Mouse (Mus musculus) left cerebral cortex, adult 8-10 months (tissue): ENCODE measurements around the gene Cbx2. TPM values are rescaled to one million over a fixed set of nuclear protein-coding genes. Genes with fewer than 3 reads are reported as not detected.

Experiments used
- DNase-seq, 2 experiments: peaks; one replicate each; pipeline ENCODE4 v3.0.0; 2022; ENCODE audit warnings: low spot score in 2 of 2
- total RNA-seq, 4 experiments: library from RNA; stranded (reverse); gene quantifications; 2 replicates each; pipeline ENCODE4 v1.2.4; 2022

The Cbx2 gene
- total RNA-seq, 4 experiments from 2014 or later = 2.2 to 3.3 (median 2.6) TPM

DNA sequence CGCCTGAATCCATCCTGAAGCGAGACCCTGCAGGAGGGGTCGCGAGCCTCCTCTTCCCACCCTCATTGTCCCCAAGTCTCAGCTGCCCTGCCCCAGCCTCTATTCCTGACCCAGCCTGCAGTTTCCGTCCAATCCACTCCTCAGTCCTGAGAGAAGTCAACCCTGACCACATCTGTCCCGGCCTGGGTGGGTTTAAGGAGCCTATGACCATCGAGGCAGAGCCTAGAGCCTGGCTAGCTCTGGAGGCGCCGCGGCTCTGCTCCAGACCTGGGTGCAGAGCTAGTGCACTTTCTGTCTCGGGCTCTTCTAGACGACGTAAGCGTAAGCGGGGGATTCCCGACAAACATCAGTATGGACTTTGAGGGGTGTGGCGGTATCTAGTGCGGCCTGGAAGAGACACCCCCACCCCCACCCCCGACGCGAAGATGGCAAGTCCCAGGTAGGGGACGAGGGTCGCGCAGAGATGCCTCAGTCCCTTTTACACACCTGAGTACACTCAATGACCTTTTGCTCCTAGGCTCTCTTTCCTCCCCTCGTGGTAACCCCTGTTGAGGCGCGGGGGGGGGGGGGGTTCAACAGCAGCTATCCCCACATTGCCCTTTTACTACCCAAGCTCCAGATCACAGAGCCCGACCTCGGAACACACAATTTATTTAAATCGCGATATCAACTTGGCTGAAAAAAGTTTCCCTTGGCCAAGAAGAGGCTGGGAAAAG is 19.1 kb downstream of the Cbx2 start:
- DNase-seq = no peak

GRCm38 (mm10) chr11:119042466-119043272 is 19.9 kb downstream of the Cbx2 start:
- no peak for DNase-seq

DNA sequence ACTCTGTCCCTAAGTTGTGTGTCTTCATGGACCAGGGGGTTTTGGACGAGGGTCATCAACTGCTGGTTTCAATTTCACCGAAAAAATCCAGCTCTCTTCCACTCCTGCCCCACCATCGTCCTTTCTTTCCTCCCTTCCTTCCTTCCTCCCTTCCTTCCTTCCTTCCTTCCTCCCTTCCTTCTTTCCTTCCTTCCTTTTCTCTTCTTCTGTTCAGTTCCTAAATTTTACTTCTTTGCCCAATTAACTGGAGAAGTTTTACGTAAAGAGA is 20.4 kb downstream of the Cbx2 start:
- no peak for DNase-seq

DNA sequence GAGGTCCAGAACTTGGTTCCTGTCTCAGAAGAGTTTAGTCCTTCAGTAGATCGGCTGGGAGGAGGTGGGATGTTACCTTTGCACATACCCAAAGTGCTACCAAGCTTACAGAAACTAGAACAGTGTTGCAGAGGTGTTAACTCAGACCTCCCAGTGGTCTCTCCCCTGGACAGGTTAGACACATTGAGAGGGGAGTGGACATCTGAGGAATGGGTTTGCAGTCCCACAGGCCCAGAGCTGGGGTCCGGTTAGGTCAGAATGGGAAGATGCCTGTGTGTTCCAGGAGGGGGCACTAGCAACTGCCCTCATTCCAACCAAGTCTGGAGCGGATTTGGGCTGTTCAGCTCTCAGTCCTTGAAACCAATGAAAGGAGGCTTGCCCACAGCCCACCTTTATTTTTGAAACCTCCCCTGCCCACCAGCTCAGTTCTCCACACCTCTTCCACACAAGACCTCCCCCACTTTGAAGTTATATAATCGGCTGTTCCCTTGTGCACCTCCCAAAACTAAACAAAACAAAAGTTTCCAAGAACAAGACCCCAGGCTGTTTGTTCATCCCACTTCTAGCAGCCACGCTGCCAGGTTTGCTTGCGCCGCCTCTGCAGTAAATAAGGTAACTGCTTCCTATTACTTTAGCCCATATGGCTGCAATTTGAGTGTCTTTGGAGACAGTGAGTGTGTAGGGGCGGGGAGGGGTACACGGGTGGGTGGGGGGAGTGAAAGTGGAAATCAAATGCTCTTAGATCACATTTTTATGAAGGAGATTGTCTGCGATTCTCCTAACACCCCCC is 21.2 kb downstream of the Cbx2 start:
- DNase-seq = no peak

- no peak for DNase-seq
Observed at GRCm38 (mm10) chr11:119044551-119045337, 22.0 kb downstream of the Cbx2 start.

- no peak for DNase-seq
Observed at GRCm38 (mm10) chr11:119046601-119047245, 24.0 kb downstream of the Cbx2 start.

- no peak for DNase-seq
Observed at GRCm38 (mm10) chr11:119047261-119048132, 24.7 kb downstream of the Cbx2 start.

- DNase-seq = no peak
Observed at GRCm38 (mm10) chr11:119048133-119048510, 25.4 kb downstream of the Cbx2 start.

DNA sequence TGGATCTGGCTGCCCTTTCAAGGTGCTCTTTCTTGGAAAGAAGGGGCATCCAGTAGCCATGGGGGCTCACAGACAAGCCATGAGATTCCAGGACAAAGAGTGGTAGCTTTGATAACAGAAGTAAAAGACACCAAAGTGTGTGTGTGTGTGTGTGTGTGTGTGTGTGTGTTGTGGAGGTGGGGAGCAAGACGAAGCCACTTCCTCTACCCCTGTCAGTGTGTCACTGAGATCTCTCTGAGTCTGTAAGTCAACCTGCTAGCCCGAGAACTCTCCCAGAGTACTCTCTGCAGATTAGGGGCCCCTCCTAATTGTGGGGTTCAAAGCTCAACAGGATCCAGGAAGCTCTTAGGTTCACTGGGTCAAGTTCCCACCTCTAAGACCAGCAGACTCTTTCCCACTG is 27.6 kb downstream of the Cbx2 start:
- DNase-seq = no peak

GRCm38 (mm10) chr11:119051426-119051825 is 28.7 kb downstream of the Cbx2 start:
- DNase-seq = no peak

DNA sequence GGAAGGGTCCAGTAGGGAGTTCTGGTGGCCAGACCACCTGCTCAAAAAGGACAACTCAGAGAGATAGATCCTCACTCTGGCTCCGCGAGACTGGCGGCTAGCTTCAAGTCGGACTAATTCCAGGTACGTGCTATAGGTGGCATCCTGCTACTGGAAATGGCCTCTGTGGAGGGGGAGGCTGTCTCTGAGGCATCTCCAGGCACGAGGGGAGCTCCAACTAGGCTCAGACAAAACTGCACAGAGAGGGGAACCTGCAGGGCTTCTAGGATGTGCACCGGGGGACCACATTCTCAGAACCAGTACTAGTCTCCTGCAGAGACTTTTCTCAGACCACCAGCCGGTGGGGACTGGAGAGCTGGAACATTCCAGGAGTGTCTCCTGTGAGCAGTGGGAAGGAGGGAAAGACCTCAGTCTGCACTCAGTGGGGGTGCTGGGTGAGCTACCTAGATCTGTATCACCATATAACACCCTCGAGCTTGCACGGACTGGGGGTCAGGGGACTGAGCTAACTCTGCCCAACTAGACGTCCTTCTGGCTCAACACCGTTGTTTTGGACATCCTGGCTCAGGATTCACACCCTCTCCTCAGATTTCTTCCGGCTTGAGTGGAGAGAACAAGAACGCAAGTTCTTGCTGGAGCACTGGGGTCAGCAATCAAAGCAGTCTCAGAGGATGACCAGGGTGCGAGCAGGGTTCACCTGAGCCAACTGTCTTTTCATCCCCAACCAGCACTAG is 29.3 kb downstream of the Cbx2 start:
- DNase-seq = no peak

- DNase-seq = no peak
Observed at GRCm38 (mm10) chr11:119052661-119053256, 30.0 kb downstream of the Cbx2 start.

- DNase-seq = peak in 1 of 2 experiments; percentile 77
Observed at GRCm38 (mm10) chr11:119053257-119053670, 30.5 kb downstream of the Cbx2 start.

GRCm38 (mm10) chr11:119053738-119054350 is 31.1 kb downstream of the Cbx2 start:
- no peak for DNase-seq

DNA sequence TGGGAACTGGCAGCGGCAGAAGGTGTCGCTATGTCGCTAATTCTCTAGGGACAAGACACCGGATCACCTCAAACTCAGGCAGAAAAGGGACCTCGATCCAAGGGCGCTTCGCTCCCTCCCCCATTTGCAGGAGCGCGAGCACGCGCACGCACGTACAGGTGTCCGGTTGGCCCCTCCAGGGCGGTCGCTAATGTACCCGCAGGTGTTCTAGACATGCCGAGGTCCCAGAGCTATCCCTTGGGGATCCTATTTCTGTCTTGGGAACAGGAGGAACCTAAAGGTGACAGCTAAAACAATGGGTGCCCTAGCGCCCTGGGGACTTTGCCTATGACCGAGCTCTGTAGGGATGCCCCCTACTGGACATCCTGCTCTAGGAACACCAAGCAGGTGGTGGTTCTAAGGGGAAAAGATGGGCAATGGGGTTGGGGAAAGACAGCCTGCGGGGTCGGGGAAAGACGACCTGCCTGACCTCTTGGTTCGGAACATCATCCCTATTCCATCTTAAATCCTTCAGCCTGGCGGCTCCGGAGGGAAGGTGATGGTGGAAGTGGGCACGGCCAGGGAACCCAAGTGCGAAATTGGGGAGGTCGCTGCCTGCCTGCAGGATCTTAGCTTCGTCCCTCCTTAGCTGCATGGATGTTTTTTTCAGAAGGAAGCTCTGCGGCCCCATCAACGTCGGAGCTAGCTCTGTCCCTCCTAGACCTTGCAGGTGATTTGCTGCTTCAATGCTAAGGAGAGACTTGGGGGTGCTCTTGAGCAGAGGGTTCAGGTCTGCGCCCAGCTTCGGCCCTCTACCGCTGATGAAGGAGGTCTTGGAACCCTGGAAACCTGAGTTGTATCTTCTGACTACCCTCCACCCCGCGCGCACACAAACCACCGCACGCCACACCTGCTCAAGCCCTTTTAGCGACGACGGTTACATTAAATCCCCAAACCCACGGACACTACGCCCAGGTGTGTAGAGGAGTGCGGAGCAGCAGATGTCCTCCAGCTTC is 31.9 kb downstream of the Cbx2 start:
- DNase-seq = no peak

- no peak for DNase-seq
Observed at GRCm38 (mm10) chr11:119055571-119056131, 32.9 kb downstream of the Cbx2 start.
